Mouse (Mus musculus) heart, embryonic 13.5 days (tissue): ENCODE measurements around the gene Foxp1. TPM values are rescaled to one million over a fixed set of nuclear protein-coding genes. Genes with fewer than 3 reads are reported as not detected.

Source experiments
- ATAC-seq: fragments of 200-750 bp; cut with Nextera tagmentation; 2 replicates; pipeline ENCODE4 v1.8.0; 2017; ENCODE audit warnings: moderate TSS enrichment; ENCODE audit not compliant: insufficient number of reproducible peaks, low FRiP score, low TSS enrichment; ENCODE audit errors: extremely low read depth
- H3K27ac ChIP-seq: fragments of 300-500 bp; sonication (generic); replicated peaks from 2 replicates; pipeline ENCODE4 v1.5.1; 2015; ENCODE audit warnings: moderate library complexity, mild to moderate bottlenecking, inconsistent platforms
- H3K27me3 ChIP-seq: fragments of 300-500 bp; sonication (generic); replicated peaks from 2 replicates; pipeline ENCODE4 v1.6.1; 2015; ENCODE audit warnings: mild to moderate bottlenecking, inconsistent platforms
- H3K36me3 ChIP-seq: fragments of 300-500 bp; sonication (generic); 2 replicates; pipeline ENCODE4 v1.6.1; 2015; ENCODE audit warnings: mild to moderate bottlenecking, inconsistent platforms
- H3K4me1 ChIP-seq: fragments of 300-500 bp; sonication (generic); 2 replicates; pipeline ENCODE4 v1.6.1; 2015; ENCODE audit warnings: inconsistent platforms
- H3K4me2 ChIP-seq: fragments of 300-500 bp; sonication (generic); 2 replicates; pipeline ENCODE4 v1.6.1; 2015; ENCODE audit warnings: inconsistent platforms, mild to moderate bottlenecking, moderate library complexity
- H3K4me3 ChIP-seq: fragments of 300-500 bp; sonication (generic); 2 replicates; pipeline ENCODE4 v1.5.1; 2015; ENCODE audit warnings: moderate library complexity, mild to moderate bottlenecking, inconsistent platforms
- H3K9ac ChIP-seq: fragments of 300-500 bp; sonication (generic); 2 replicates; pipeline ENCODE4 v1.6.1; 2015; ENCODE audit warnings: inconsistent platforms, mild to moderate bottlenecking, moderate library complexity
- H3K9me3 ChIP-seq: fragments of 300-500 bp; sonication (generic); 2 replicates; pipeline ENCODE4 v1.6.1; 2016; ENCODE audit warnings: inconsistent platforms
- WGBS: fragments of 180-500 bp; shearing (Covaris S2); methylation state at CpG from one replicate; pipeline ENCODE4 v1.1.7; 2015; ENCODE audit warnings: mixed read lengths; 5-methylcytosine and 5-hydroxymethylcytosine counted together
- polyA plus RNA-seq: library from polyadenylated mRNA; unstranded; fragments of >200 nt; fragmentation: Nextera tagmentation; extraction: Ambion mirVana; gene quantifications from 2 replicates; pipeline ENCODE4 v1.2.1, GENCODE M21; 2015

The Foxp1 gene
- polyA plus RNA-seq, 1 experiment from 2014 or later: 71.7 TPM

GRCm38 (mm10) chr6:99019716-99020115 lies 502.8 kb downstream of the Foxp1 start:
- H3K4me2 ChIP-seq: peak overlapping the region; percentile 22; the same call in 1 of the 2 replicates
- WGBS: 73% methylated on average over 8 of the region's 8 CpGs
- no peaks in the 10 kb centered on the region for H3K9me3 ChIP-seq
- peak overlapping the region; percentile 33 for H3K27ac ChIP-seq
- H3K9ac ChIP-seq: peak overlapping the region; percentile 13; the same call in 1 of the 2 replicates
- no peak overlapping the region for H3K4me3 ChIP-seq
- H3K36me3 ChIP-seq: peaks cover 21% of the 10 kb centered on the region
- peaks cover 62% of the 10 kb centered on the region for H3K4me1 ChIP-seq
- no peaks in the 10 kb centered on the region for H3K27me3 ChIP-seq
- ATAC-seq: no peak

GRCm38 (mm10) chr6:99019266-99019665 lies 503.3 kb downstream of the Foxp1 start:
- WGBS: 49% methylated on average over 9 of the region's 9 CpGs
- H3K4me2 ChIP-seq: peak overlapping the region; percentile 22; the same call in 1 of the 2 replicates
- peak overlapping the region; percentile 33 for H3K27ac ChIP-seq

GRCm38 (mm10) chr6:99013866-99014502 lies 508.5 kb downstream of the Foxp1 start:
- H3K36me3 ChIP-seq: peaks cover 66% of the 10 kb centered on the region
- H3K4me1 ChIP-seq: peaks cover 45% of the 10 kb centered on the region
- no peaks in the 10 kb centered on the region for H3K9me3 ChIP-seq
- no peak overlapping the region for H3K4me2 ChIP-seq
- no peak for ATAC-seq
- H3K27me3 ChIP-seq: no peaks in the 10 kb centered on the region
- H3K4me3 ChIP-seq: no peak overlapping the region
- H3K27ac ChIP-seq: peak overlapping the region; percentile 6; the same call in 1 of the 2 replicates
- 63% methylated on average over 16 of the region's 16 CpGs for WGBS
- no peak overlapping the region for H3K9ac ChIP-seq

More at GRCm38 (mm10) chr6:99019266-99019665, 503.3 kb downstream of the Foxp1 start:
- Histone ChIP-seq H3K36me3 (peaks cover 26% of the 10 kb centered on the region), H3K4me3 (no peak overlapping the region), H3K4me1 (peaks cover 62% of the 10 kb centered on the region), H3K27me3 (no peaks in the 10 kb centered on the region), H3K9ac (no peak overlapping the region; the same call in 1 of the 2 replicates), H3K9me3 (no peaks in the 10 kb centered on the region)
- no peak for ATAC-seq

- H3K9ac ChIP-seq: 0 out of 2 replicates have a peak overlapping the region, but pooled peaks have one; percentile 7
- no peak overlapping the region for H3K4me2 ChIP-seq
- no peaks in the 10 kb centered on the region; the same call in 1 of the 2 replicates for H3K9me3 ChIP-seq
- peaks cover 72% of the 10 kb centered on the region for H3K36me3 ChIP-seq
- H3K27ac ChIP-seq: peak overlapping the region; percentile 6; the same call in 1 of the 2 replicates
- WGBS: 35% methylated on average over 14 of the region's 14 CpGs
- no peak overlapping the region for H3K4me3 ChIP-seq
- H3K27me3 ChIP-seq: no peaks in the 10 kb centered on the region
- ATAC-seq: no peak
- H3K4me1 ChIP-seq: peaks cover 38% of the 10 kb centered on the region
Measured at GRCm38 (mm10) chr6:99013119-99013865, 509.2 kb downstream of the Foxp1 start.

- no peak for ATAC-seq
- peaks cover 85% of the 10 kb centered on the region for H3K36me3 ChIP-seq
- no peak overlapping the region for H3K4me3 ChIP-seq
- H3K27me3 ChIP-seq: no peaks in the 10 kb centered on the region
- no peak overlapping the region for H3K4me2 ChIP-seq
- H3K9ac ChIP-seq: no peak overlapping the region
- WGBS: 48% methylated on average over 8 of the region's 8 CpGs
- H3K9me3 ChIP-seq: no peaks in the 10 kb centered on the region; the same call in 1 of the 2 replicates
- 0 out of 2 replicates have a peak overlapping the region, but pooled peaks have one; percentile 40 for H3K27ac ChIP-seq
- H3K4me1 ChIP-seq: peaks cover 34% of the 10 kb centered on the region
Measured at GRCm38 (mm10) chr6:99011895-99012584, 510.5 kb downstream of the Foxp1 start.

- Histone ChIP-seq H3K4me1 (peaks cover 34% of the 10 kb centered on the region), H3K36me3 (peaks cover 87% of the 10 kb centered on the region), H3K9me3 (no peaks in the 10 kb centered on the region; the same call in 1 of the 2 replicates), H3K27me3 (no peaks in the 10 kb centered on the region), H3K4me2 (no peak overlapping the region), H3K4me3 (no peak overlapping the region), H3K9ac (no peak overlapping the region), H3K27ac (no peak overlapping the region)
- 70% methylated on average over 10 of the region's 10 CpGs for WGBS
- no peak for ATAC-seq
Measured at GRCm38 (mm10) chr6:99009771-99010170, 512.8 kb downstream of the Foxp1 start.

- Histone ChIP-seq H3K27me3 (no peaks in the 10 kb centered on the region), H3K4me1 (peaks cover 24% of the 10 kb centered on the region), H3K27ac (no peak overlapping the region), H3K36me3 (peaks cover 85% of the 10 kb centered on the region), H3K9ac (no peak overlapping the region), H3K4me3 (no peak overlapping the region), H3K4me2 (no peak overlapping the region), H3K9me3 (no peaks in the 10 kb centered on the region; the same call in 1 of the 2 replicates)
- 97% methylated on average over 1 of the region's 1 CpGs for WGBS
- no peak for ATAC-seq
Measured at GRCm38 (mm10) chr6:99008565-99008964, 514.0 kb downstream of the Foxp1 start.

GRCm38 (mm10) chr6:99007542-99007941 lies 515.0 kb downstream of the Foxp1 start:
- H3K9ac ChIP-seq: no peak overlapping the region
- no peaks in the 10 kb centered on the region; the same call in 1 of the 2 replicates for H3K9me3 ChIP-seq
- no peak overlapping the region for H3K4me2 ChIP-seq
- WGBS: 68% methylated on average over 6 of the region's 6 CpGs
- no peak for ATAC-seq
- no peak overlapping the region for H3K27ac ChIP-seq
- peaks cover 14% of the 10 kb centered on the region; the same call in 1 of the 2 replicates for H3K4me1 ChIP-seq
- H3K36me3 ChIP-seq: peaks cover 85% of the 10 kb centered on the region
- no peak overlapping the region for H3K4me3 ChIP-seq
- H3K27me3 ChIP-seq: no peaks in the 10 kb centered on the region

- no peak for ATAC-seq
- Histone ChIP-seq H3K4me3 (no peak overlapping the region), H3K9ac (no peak overlapping the region), H3K27me3 (no peaks in the 10 kb centered on the region), H3K36me3 (peaks cover 83% of the 10 kb centered on the region), H3K9me3 (no peaks in the 10 kb centered on the region; the same call in 1 of the 2 replicates), H3K27ac (no peak overlapping the region), H3K4me1 (peaks cover 22% of the 10 kb centered on the region), H3K4me2 (no peak overlapping the region)
- WGBS: 83% methylated on average over 12 of the region's 12 CpGs
Measured at GRCm38 (mm10) chr6:99004255-99004997, 518.1 kb downstream of the Foxp1 start.

GRCm38 (mm10) chr6:99003108-99003709 lies 519.3 kb downstream of the Foxp1 start:
- no peaks in the 10 kb centered on the region for H3K9me3 ChIP-seq
- peaks cover 77% of the 10 kb centered on the region for H3K36me3 ChIP-seq
- no peak overlapping the region for H3K4me2 ChIP-seq
- H3K4me3 ChIP-seq: no peak overlapping the region
- H3K27me3 ChIP-seq: no peaks in the 10 kb centered on the region
- no peak for ATAC-seq
- WGBS: 80% methylated on average over 15 of the region's 15 CpGs
- H3K27ac ChIP-seq: no peak overlapping the region
- no peak overlapping the region for H3K9ac ChIP-seq
- H3K4me1 ChIP-seq: peaks cover 30% of the 10 kb centered on the region
